Mouse (Mus musculus): ENCODE results near the gene Anxa6. TPM values are rescaled to one million over a fixed set of nuclear protein-coding genes. Genes with fewer than 3 reads are reported as not detected.

The Anxa6 gene
- polyA plus RNA-seq, 1 experiment: 30.5 TPM

DNA sequence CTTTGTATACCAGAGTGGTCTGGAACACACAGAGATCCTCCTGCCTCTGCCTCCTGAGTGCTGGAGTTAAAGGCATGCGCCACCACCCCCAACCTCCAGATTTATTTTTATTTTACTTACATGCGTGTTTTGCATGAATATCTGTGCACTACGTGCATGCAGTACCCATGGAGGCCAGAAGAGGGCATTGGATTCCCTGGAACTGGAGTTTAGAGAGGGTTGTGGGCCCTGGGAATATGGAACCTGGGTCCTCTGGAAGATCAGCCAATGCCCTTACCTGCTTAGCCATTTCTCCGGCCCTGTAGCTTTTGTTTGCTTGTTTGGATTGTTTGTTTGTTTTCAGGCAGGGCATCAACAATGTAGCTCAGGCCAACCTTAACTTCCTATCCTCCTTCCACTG, 8.1 kb upstream of the Anxa6 start:
- WGBS: 83% methylated on average over 4 of the region's 4 CpGs
- Histone ChIP-seq H3K4me3 (replicated peaks; ENCODE audit: control insufficient read depth, low read depth, low read length) (no peak overlapping the region), H3K4me1 (ENCODE audit: control insufficient read depth, insufficient read depth, low read length) (no peaks in the 10 kb centered on the region; the same call in 1 of the 2 replicates), H3K27ac (ENCODE audit: control insufficient read depth, insufficient read depth, low read depth, low read length, poor library complexity) (no peak overlapping the region)
- TF ChIP-seq POLR2A (IDR thresholded peaks at IDR 0.05; ENCODE audit: borderline replicate concordance, control insufficient read depth, low read depth, low read length) (no peak), CTCF (IDR thresholded peaks at IDR 0.05; ENCODE audit: control insufficient read depth, insufficient read depth, low read length) (no peak)

DNA sequence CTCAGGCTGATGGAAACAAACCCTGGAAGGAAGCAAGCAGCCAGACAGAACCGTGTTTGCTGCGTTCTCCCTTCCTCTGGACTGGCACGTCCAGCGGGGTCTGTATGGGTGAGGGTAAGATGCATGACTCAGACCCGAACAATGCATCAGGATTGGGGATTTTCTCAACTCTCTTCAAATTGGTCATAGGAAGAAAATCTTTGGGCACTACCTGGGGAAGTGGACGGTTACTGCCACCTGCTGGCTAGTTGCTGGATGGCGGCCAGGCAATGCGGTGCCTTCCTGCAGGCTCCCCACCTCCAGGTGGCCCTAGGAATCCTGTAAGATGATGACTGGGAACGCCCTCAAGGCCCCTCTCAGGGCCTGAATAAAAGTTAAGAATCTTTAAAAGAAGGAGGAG, 6.3 kb upstream of the Anxa6 start:
- Histone ChIP-seq H3K4me1 (ENCODE audit: control insufficient read depth, insufficient read depth, low read length) (no peaks in the 10 kb centered on the region; the same call in 1 of the 2 replicates), H3K27ac (ENCODE audit: control insufficient read depth, insufficient read depth, low read depth, low read length, poor library complexity) (no peak overlapping the region), H3K4me3 (replicated peaks; ENCODE audit: control insufficient read depth, low read depth, low read length) (no peak overlapping the region)
- no peak for TF ChIP-seq POLR2A (IDR thresholded peaks at IDR 0.05; ENCODE audit: borderline replicate concordance, control insufficient read depth, low read depth, low read length)
- TF ChIP-seq CTCF (IDR thresholded peaks at IDR 0.05; ENCODE audit: control insufficient read depth, insufficient read depth, low read length): peak; percentile 91
- 2% methylated on average over 9 of the region's 9 CpGs for WGBS

DNA sequence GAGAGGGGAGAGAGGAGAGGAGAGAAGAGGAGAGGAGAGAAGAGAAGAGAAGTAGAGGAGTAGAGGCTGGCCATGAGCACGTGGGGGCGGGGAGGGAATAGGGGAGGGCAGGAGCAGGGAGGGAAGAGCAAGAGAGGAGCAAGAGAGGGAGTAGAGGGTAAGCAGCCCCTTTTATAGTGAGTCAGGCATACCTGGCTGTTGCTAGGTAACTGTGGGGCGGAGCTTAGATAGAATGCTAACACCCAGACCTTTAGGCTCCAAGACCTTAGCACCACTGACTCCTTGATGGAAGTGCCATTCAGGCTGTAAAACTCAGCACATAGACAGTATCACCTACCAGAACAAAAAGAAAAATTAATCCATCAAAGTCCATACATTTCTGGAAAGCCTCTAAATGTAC, 3.4 kb upstream of the Anxa6 start:
- no peak overlapping the region for H3K4me3 ChIP-seq (replicated peaks; ENCODE audit: control insufficient read depth, low read depth, low read length)
- TF ChIP-seq POLR2A (IDR thresholded peaks at IDR 0.05; ENCODE audit: borderline replicate concordance, control insufficient read depth, low read depth, low read length) (no peak), CTCF (IDR thresholded peaks at IDR 0.05; ENCODE audit: control insufficient read depth, insufficient read depth, low read length) (no peak)

DNA sequence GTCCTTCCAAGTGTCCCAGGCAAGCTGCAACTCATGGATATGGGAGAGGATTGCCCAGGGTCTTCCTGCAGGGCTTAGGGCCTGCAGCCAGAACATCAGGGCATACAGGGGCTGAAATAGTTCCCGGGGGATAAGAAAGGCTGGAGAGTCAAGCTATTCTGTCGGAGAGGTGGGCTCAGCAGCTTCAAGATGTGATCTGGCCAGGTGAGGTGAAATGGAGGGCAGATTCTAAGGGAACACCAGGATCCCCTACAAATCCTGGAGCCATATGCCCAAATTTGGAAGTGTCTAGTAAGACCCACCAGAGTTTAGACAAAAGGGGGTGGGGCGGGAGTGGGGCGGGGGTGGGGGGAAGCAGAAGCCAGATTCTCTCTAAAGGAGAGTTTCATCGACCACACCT, 959 bp downstream of the Anxa6 start:
- TF ChIP-seq CTCF (IDR thresholded peaks at IDR 0.05; ENCODE audit: control insufficient read depth, insufficient read depth, low read length) (no peak), POLR2A (IDR thresholded peaks at IDR 0.05; ENCODE audit: borderline replicate concordance, control insufficient read depth, low read depth, low read length) (no peak)
- Histone ChIP-seq H3K4me3 (replicated peaks; ENCODE audit: control insufficient read depth, low read depth, low read length) (peak overlapping the region; percentile 37), H3K4me1 (ENCODE audit: control insufficient read depth, insufficient read depth, low read length) (no peaks in the 10 kb centered on the region; the same call in 1 of the 2 replicates), H3K27ac (ENCODE audit: control insufficient read depth, insufficient read depth, low read depth, low read length, poor library complexity) (0 out of 2 replicates have a peak overlapping the region, but pooled peaks have one; percentile 19)
- 14% methylated on average over 5 of the region's 5 CpGs for WGBS

More for the DNA sequence above, 3.4 kb upstream of the Anxa6 start:
- H3K27ac ChIP-seq (ENCODE audit: control insufficient read depth, insufficient read depth, low read depth, low read length, poor library complexity): no peak overlapping the region
- WGBS: 67% methylated on average over 3 of the region's 3 CpGs
- H3K4me1 ChIP-seq (ENCODE audit: control insufficient read depth, insufficient read depth, low read length): no peaks in the 10 kb centered on the region; the same call in 1 of the 2 replicates

DNA sequence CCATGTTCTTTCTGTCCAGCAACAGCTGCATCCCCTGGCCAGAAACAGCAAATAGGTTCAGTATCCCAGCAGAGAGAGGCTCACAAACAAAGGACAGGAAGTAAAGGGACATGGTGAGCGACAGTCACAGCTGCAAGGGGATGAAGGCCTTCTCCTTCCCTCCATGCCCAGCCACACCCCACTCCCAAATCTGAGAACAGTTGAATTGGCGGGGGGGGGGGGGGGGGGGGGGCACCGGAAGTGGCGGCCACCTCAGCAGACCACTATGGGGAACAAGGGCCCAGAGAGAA, 1.3 kb downstream of the Anxa6 start:
- no peak for TF ChIP-seq CTCF (IDR thresholded peaks at IDR 0.05; ENCODE audit: control insufficient read depth, insufficient read depth, low read length)
- TF ChIP-seq POLR2A (IDR thresholded peaks at IDR 0.05; ENCODE audit: borderline replicate concordance, control insufficient read depth, low read depth, low read length): no peak
- no peaks in the 10 kb centered on the region; the same call in 1 of the 2 replicates for H3K4me1 ChIP-seq (ENCODE audit: control insufficient read depth, insufficient read depth, low read length)
- 2% methylated on average over 4 of the region's 4 CpGs for WGBS
- no peak overlapping the region for H3K4me3 ChIP-seq (replicated peaks; ENCODE audit: control insufficient read depth, low read depth, low read length)
- no peak overlapping the region for H3K27ac ChIP-seq (ENCODE audit: control insufficient read depth, insufficient read depth, low read depth, low read length, poor library complexity)

DNA sequence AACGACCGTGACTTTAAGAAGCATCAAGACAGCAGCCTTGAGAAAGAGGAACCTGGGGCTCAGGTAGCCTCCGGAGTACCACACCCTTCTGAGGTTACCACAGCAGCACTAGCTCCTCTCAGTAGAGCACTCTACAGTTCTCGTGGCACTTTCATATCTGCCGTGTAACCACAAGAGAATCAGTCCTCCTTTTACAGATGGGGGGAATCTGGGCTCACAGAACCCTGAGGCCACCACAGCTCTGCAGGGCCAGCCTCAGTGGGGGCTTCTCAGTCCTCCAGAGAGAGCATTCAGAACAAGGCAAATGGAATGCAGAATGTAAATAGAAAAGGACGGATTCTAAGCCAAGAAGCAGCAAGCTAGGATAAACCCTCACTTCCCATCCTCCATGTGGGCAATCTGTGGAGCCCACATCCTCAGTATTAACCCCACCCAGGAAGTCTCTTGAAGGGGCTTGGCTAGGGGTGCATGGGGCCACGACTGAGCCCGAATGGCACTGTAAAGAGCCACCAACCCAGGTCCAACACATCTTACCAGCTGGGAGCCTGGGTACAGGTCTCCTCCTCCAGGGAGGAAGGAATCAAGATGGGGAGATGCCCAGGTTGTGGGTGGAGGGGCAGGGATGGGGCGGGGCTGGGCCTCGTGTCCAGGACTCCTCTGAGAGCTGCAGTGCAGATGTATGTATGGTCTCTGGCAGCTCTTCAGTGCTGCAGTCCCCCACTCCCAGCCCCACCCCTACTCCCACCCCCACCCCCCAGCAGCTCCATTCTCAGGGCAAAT, 1.8 kb downstream of the Anxa6 start:
- H3K27ac ChIP-seq (ENCODE audit: control insufficient read depth, insufficient read depth, low read depth, low read length, poor library complexity): peak overlapping the region; percentile 15; the same call in 1 of the 2 replicates
- no peak for TF ChIP-seq CTCF (IDR thresholded peaks at IDR 0.05; ENCODE audit: control insufficient read depth, insufficient read depth, low read length)
- TF ChIP-seq POLR2A (IDR thresholded peaks at IDR 0.05; ENCODE audit: borderline replicate concordance, control insufficient read depth, low read depth, low read length): no peak
- no peak overlapping the region for H3K4me3 ChIP-seq (replicated peaks; ENCODE audit: control insufficient read depth, low read depth, low read length)
- H3K4me1 ChIP-seq (ENCODE audit: control insufficient read depth, insufficient read depth, low read length): no peaks in the 10 kb centered on the region; the same call in 1 of the 2 replicates
- WGBS: 17% methylated on average over 10 of the region's 10 CpGs

DNA sequence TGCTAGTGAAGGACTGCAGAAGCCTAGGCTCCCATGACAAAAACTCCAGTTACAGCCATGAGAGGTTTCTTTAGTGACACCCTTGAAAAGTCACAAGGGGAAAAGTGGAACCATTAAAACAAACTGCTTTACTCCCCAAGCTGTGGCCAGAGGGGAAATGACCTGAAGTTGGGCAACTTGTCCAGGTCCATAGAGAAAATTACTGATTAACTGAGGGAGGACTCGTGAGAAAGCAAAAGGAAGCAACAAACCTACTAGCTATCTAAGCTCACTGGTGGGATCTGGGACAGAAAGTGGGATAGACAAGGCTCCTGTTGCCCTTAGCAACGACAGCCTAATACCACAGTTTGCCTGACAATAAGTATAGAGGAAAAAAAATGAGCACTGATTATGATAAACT, 4.7 kb downstream of the Anxa6 start:
- TF ChIP-seq POLR2A (IDR thresholded peaks at IDR 0.05; ENCODE audit: borderline replicate concordance, control insufficient read depth, low read depth, low read length) (no peak), CTCF (IDR thresholded peaks at IDR 0.05; ENCODE audit: control insufficient read depth, insufficient read depth, low read length) (no peak)
- WGBS: 38% methylated on average over 2 of the region's 2 CpGs

DNA sequence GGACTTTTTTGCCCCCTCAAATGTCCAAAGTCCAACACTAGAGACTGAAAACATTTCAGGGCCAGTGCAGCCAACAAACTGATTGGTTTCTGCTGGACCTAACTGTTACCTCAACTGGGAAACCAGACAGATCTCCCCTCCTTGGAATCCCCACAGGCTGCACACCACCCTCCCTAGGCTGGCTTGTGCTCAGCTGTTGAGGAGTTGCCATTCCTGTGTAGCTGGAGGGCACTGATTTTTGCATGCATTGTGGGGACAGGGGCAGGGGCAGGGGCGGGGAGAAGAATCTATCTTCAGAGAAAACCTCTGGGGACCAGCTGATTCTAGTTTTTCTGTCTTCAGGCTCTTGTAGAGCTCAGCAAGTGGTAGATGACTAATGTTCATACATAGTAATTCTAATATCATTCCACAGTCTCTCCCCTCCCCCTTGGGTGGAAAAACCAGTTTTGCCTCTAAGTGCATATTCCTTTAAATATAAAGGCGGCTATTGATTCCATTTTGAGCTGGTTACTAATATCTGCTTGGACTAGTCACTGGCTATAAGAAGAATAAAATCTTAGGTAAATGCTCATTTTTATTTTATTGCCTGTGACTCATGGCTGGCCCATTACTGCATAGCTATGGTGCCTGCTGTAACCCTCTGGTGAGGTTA, 5.9 kb downstream of the Anxa6 start:
- 76% methylated on average over 2 of the region's 2 CpGs for WGBS
- peaks cover 6% of the 10 kb centered on the region for H3K4me1 ChIP-seq (ENCODE audit: control insufficient read depth, insufficient read depth, low read length)
- H3K27ac ChIP-seq (ENCODE audit: control insufficient read depth, insufficient read depth, low read depth, low read length, poor library complexity): no peak overlapping the region
- TF ChIP-seq POLR2A (IDR thresholded peaks at IDR 0.05; ENCODE audit: borderline replicate concordance, control insufficient read depth, low read depth, low read length) (no peak), CTCF (IDR thresholded peaks at IDR 0.05; ENCODE audit: control insufficient read depth, insufficient read depth, low read length) (no peak)
- no peak overlapping the region for H3K4me3 ChIP-seq (replicated peaks; ENCODE audit: control insufficient read depth, low read depth, low read length)

More for the DNA sequence above, 4.7 kb downstream of the Anxa6 start:
- H3K4me3 ChIP-seq (replicated peaks; ENCODE audit: control insufficient read depth, low read depth, low read length): no peak overlapping the region
- H3K4me1 ChIP-seq (ENCODE audit: control insufficient read depth, insufficient read depth, low read length): peaks cover 2% of the 10 kb centered on the region; the same call in 1 of the 2 replicates
- H3K27ac ChIP-seq (ENCODE audit: control insufficient read depth, insufficient read depth, low read depth, low read length, poor library complexity): no peak overlapping the region
